Mouse (Mus musculus) heart, embryonic 13.5 days (tissue): ENCODE results near the gene Serp2. TPM values are rescaled to one million over a fixed set of nuclear protein-coding genes. Genes with fewer than 3 reads are reported as not detected.

Experiments used
- ATAC-seq: fragments of 200-750 bp; cut with Nextera tagmentation; 2 replicates; pipeline ENCODE4 v1.8.0; 2017; ENCODE audit warnings: moderate TSS enrichment; ENCODE audit not compliant: insufficient number of reproducible peaks, low FRiP score, low TSS enrichment; ENCODE audit errors: extremely low read depth
- H3K27ac ChIP-seq: fragments of 300-500 bp; sonication (generic); replicated peaks from 2 replicates; pipeline ENCODE4 v1.5.1; 2015; ENCODE audit warnings: moderate library complexity, mild to moderate bottlenecking, inconsistent platforms
- H3K27me3 ChIP-seq: fragments of 300-500 bp; sonication (generic); replicated peaks from 2 replicates; pipeline ENCODE4 v1.6.1; 2015; ENCODE audit warnings: mild to moderate bottlenecking, inconsistent platforms
- H3K36me3 ChIP-seq: fragments of 300-500 bp; sonication (generic); 2 replicates; pipeline ENCODE4 v1.6.1; 2015; ENCODE audit warnings: mild to moderate bottlenecking, inconsistent platforms
- H3K4me1 ChIP-seq: fragments of 300-500 bp; sonication (generic); 2 replicates; pipeline ENCODE4 v1.6.1; 2015; ENCODE audit warnings: inconsistent platforms
- H3K4me2 ChIP-seq: fragments of 300-500 bp; sonication (generic); 2 replicates; pipeline ENCODE4 v1.6.1; 2015; ENCODE audit warnings: inconsistent platforms, mild to moderate bottlenecking, moderate library complexity
- H3K4me3 ChIP-seq: fragments of 300-500 bp; sonication (generic); 2 replicates; pipeline ENCODE4 v1.5.1; 2015; ENCODE audit warnings: moderate library complexity, mild to moderate bottlenecking, inconsistent platforms
- H3K9ac ChIP-seq: fragments of 300-500 bp; sonication (generic); 2 replicates; pipeline ENCODE4 v1.6.1; 2015; ENCODE audit warnings: inconsistent platforms, mild to moderate bottlenecking, moderate library complexity
- H3K9me3 ChIP-seq: fragments of 300-500 bp; sonication (generic); 2 replicates; pipeline ENCODE4 v1.6.1; 2016; ENCODE audit warnings: inconsistent platforms
- whole genome bisulfite sequencing: fragments of 180-500 bp; shearing (Covaris S2); methylation state at CpG from one replicate; pipeline ENCODE4 v1.1.7; 2015; ENCODE audit warnings: mixed read lengths; 5-methylcytosine and 5-hydroxymethylcytosine counted together
- polyA plus RNA-seq: library from polyadenylated mRNA; unstranded; fragments of >200 nt; fragmentation: Nextera tagmentation; extraction: Ambion mirVana; gene quantifications from 2 replicates; pipeline ENCODE4 v1.2.1, GENCODE M21; 2015

Gene Serp2
- polyA plus RNA-seq, 1 experiment from 2014 or later: 12.2 TPM

- Histone ChIP-seq H3K9ac (no peak overlapping the region), H3K4me1 (peaks cover 12% of the 10 kb centered on the region), H3K36me3 (no peaks in the 10 kb centered on the region), H3K27me3 (no peaks in the 10 kb centered on the region), H3K4me2 (no peak overlapping the region), H3K4me3 (no peak overlapping the region), H3K27ac (no peak overlapping the region), H3K9me3 (no peaks in the 10 kb centered on the region)
- WGBS: 87% methylated on average over 12 of the region's 12 CpGs
- ATAC-seq: no peak
Measured at GRCm38 (mm10) chr14:76592721-76593120, 36.0 kb upstream of the Serp2 start.

- Histone ChIP-seq H3K27ac (no peak overlapping the region), H3K36me3 (no peaks in the 10 kb centered on the region), H3K4me2 (no peak overlapping the region), H3K27me3 (no peaks in the 10 kb centered on the region), H3K4me3 (no peak overlapping the region), H3K9me3 (no peaks in the 10 kb centered on the region), H3K9ac (no peak overlapping the region), H3K4me1 (peaks cover 10% of the 10 kb centered on the region)
- no peak for ATAC-seq
- WGBS: 69% methylated on average over 6 of the region's 6 CpGs
Measured at GRCm38 (mm10) chr14:76592090-76592489, 35.4 kb upstream of the Serp2 start.

GRCm38 (mm10) chr14:76590134-76590533 is 33.4 kb upstream of the Serp2 start:
- WGBS: 74% methylated on average over 7 of the region's 7 CpGs
- no peak for ATAC-seq
- no peaks in the 10 kb centered on the region for H3K9me3 ChIP-seq
- no peak overlapping the region for H3K27ac ChIP-seq
- H3K36me3 ChIP-seq: no peaks in the 10 kb centered on the region
- H3K4me2 ChIP-seq: no peak overlapping the region
- no peak overlapping the region for H3K9ac ChIP-seq
- H3K4me3 ChIP-seq: no peak overlapping the region
- H3K4me1 ChIP-seq: peaks cover 18% of the 10 kb centered on the region
- H3K27me3 ChIP-seq: no peaks in the 10 kb centered on the region

- WGBS: 70% methylated on average over 1 of the region's 1 CpGs
- no peak for ATAC-seq
Measured at GRCm38 (mm10) chr14:76589671-76590070, 33.0 kb upstream of the Serp2 start.

GRCm38 (mm10) chr14:76585831-76586405 is 29.2 kb upstream of the Serp2 start:
- H3K27me3 ChIP-seq: no peaks in the 10 kb centered on the region
- peaks cover 8% of the 10 kb centered on the region for H3K4me1 ChIP-seq
- H3K4me2 ChIP-seq: peak overlapping the region; percentile 36
- no peak for ATAC-seq
- 43% methylated on average over 13 of the region's 13 CpGs for WGBS
- H3K4me3 ChIP-seq: no peak overlapping the region
- no peak overlapping the region for H3K27ac ChIP-seq
- no peaks in the 10 kb centered on the region for H3K9me3 ChIP-seq
- H3K36me3 ChIP-seq: no peaks in the 10 kb centered on the region
- no peak overlapping the region for H3K9ac ChIP-seq

More at GRCm38 (mm10) chr14:76589671-76590070, 33.0 kb upstream of the Serp2 start:
- Histone ChIP-seq H3K4me1 (peaks cover 13% of the 10 kb centered on the region), H3K27me3 (no peaks in the 10 kb centered on the region), H3K9me3 (no peaks in the 10 kb centered on the region), H3K4me2 (no peak overlapping the region), H3K4me3 (no peak overlapping the region), H3K9ac (no peak overlapping the region), H3K27ac (no peak overlapping the region), H3K36me3 (no peaks in the 10 kb centered on the region)

- H3K4me3 ChIP-seq: no peak overlapping the region
- no peak overlapping the region for H3K9ac ChIP-seq
- 74% methylated on average over 7 of the region's 7 CpGs for WGBS
- peaks cover 8% of the 10 kb centered on the region for H3K4me1 ChIP-seq
- H3K36me3 ChIP-seq: no peaks in the 10 kb centered on the region
- H3K9me3 ChIP-seq: no peaks in the 10 kb centered on the region
- no peak for ATAC-seq
- no peak overlapping the region for H3K27ac ChIP-seq
- H3K4me2 ChIP-seq: no peak overlapping the region
- H3K27me3 ChIP-seq: no peaks in the 10 kb centered on the region
Measured at GRCm38 (mm10) chr14:76583985-76584384, 27.3 kb upstream of the Serp2 start.

GRCm38 (mm10) chr14:76581974-76582922 is 25.6 kb upstream of the Serp2 start:
- Histone ChIP-seq H3K36me3 (no peaks in the 10 kb centered on the region), H3K27ac (no peak overlapping the region), H3K27me3 (no peaks in the 10 kb centered on the region), H3K4me2 (no peak overlapping the region), H3K9me3 (no peaks in the 10 kb centered on the region), H3K4me1 (peaks cover 8% of the 10 kb centered on the region), H3K9ac (no peak overlapping the region), H3K4me3 (no peak overlapping the region)
- 70% methylated on average over 6 of the region's 6 CpGs for WGBS
- no peak for ATAC-seq

GRCm38 (mm10) chr14:76579660-76580061 is 23.0 kb upstream of the Serp2 start:
- H3K36me3 ChIP-seq: no peaks in the 10 kb centered on the region
- whole genome bisulfite sequencing: 74% methylated on average over 2 of the region's 2 CpGs
- H3K9me3 ChIP-seq: no peaks in the 10 kb centered on the region
- no peaks in the 10 kb centered on the region for H3K27me3 ChIP-seq
- H3K4me3 ChIP-seq: no peak overlapping the region
- H3K9ac ChIP-seq: no peak overlapping the region
- H3K4me1 ChIP-seq: no peaks in the 10 kb centered on the region
- ATAC-seq: no peak
- H3K27ac ChIP-seq: no peak overlapping the region
- no peak overlapping the region for H3K4me2 ChIP-seq

- H3K27ac ChIP-seq: no peak overlapping the region
- no peaks in the 10 kb centered on the region for H3K27me3 ChIP-seq
- H3K9ac ChIP-seq: no peak overlapping the region
- no peak overlapping the region for H3K4me3 ChIP-seq
- no peaks in the 10 kb centered on the region for H3K36me3 ChIP-seq
- no peak for ATAC-seq
- no peaks in the 10 kb centered on the region for H3K9me3 ChIP-seq
- WGBS: 69% methylated on average over 2 of the region's 2 CpGs
- no peak overlapping the region for H3K4me2 ChIP-seq
- H3K4me1 ChIP-seq: no peaks in the 10 kb centered on the region
Measured at GRCm38 (mm10) chr14:76577840-76578239, 21.2 kb upstream of the Serp2 start.

GRCm38 (mm10) chr14:76570292-76570691 is 13.6 kb upstream of the Serp2 start:
- 81% methylated on average over 7 of the region's 7 CpGs for WGBS

GRCm38 (mm10) chr14:76569271-76569961 is 12.7 kb upstream of the Serp2 start:
- no peak for ATAC-seq
- no peak overlapping the region for H3K4me2 ChIP-seq
- H3K9ac ChIP-seq: no peak overlapping the region
- WGBS: 19% methylated on average over 9 of the region's 9 CpGs
- H3K27ac ChIP-seq: peak overlapping the region; percentile 29
- no peaks in the 10 kb centered on the region for H3K27me3 ChIP-seq
- H3K4me3 ChIP-seq: no peak overlapping the region
- H3K36me3 ChIP-seq: no peaks in the 10 kb centered on the region
- peaks cover 14% of the 10 kb centered on the region for H3K4me1 ChIP-seq
- no peaks in the 10 kb centered on the region for H3K9me3 ChIP-seq

More at GRCm38 (mm10) chr14:76570292-76570691, 13.6 kb upstream of the Serp2 start:
- Histone ChIP-seq H3K27ac (no peak overlapping the region), H3K9me3 (no peaks in the 10 kb centered on the region), H3K36me3 (no peaks in the 10 kb centered on the region), H3K4me2 (no peak overlapping the region), H3K9ac (no peak overlapping the region), H3K4me3 (no peak overlapping the region), H3K27me3 (no peaks in the 10 kb centered on the region), H3K4me1 (peaks cover 14% of the 10 kb centered on the region)
- ATAC-seq: no peak
